Mouse (Mus musculus) CH12.LX (cell line): ENCODE measurements around the gene Fggy.

Experiments used
- CTCF ChIP-seq, 2 experiments: IDR thresholded peaks in 1 of 2; conservative IDR thresholded peaks in 1 of 2; 2 replicates each; pipeline ENCODE4 v1.5.1; 2011 to 2012; ENCODE audit warnings: low read depth in 2 of 2, low read length in 2 of 2, improper control_type of control experiment in 1 of 2, inconsistent platforms in 1 of 2, mild to moderate bottlenecking in 1 of 2, moderate library complexity in 1 of 2
- POLR2A ChIP-seq: IDR thresholded peaks from 2 replicates; pipeline ENCODE4 v1.6.1; 2011; ENCODE audit warnings: low read depth, mild to moderate bottlenecking, improper control_type of control experiment, low read length
- POLR2AphosphoS2 ChIP-seq: IDR thresholded peaks from 2 replicates; pipeline ENCODE4 v1.6.1; 2011; ENCODE audit warnings: low read depth, low read length, improper control_type of control experiment
- RAD21 ChIP-seq: IDR thresholded peaks from 2 replicates; pipeline ENCODE4 v1.6.1; 2011; ENCODE audit warnings: low read depth, mild to moderate bottlenecking, low read length, improper control_type of control experiment, moderate library complexity
- SIN3A ChIP-seq: IDR thresholded peaks from 2 replicates; pipeline ENCODE4 v1.6.1; 2012; ENCODE audit warnings: low read length, improper control_type of control experiment, inconsistent platforms
- TCF12 ChIP-seq: IDR thresholded peaks from 2 replicates; pipeline ENCODE4 v1.6.1; 2014; ENCODE audit warnings: low read depth, mild to moderate bottlenecking, inconsistent platforms, low read length, improper control_type of control experiment
- ZKSCAN1 ChIP-seq: IDR thresholded peaks from 2 replicates; pipeline ENCODE4 v1.6.1; 2012; ENCODE audit warnings: low read depth, inconsistent platforms, low read length, improper control_type of control experiment, borderline replicate concordance
- ZNF384 ChIP-seq: IDR thresholded peaks from 2 replicates; pipeline ENCODE4 v1.6.1; 2012; ENCODE audit warnings: low read depth, low read length, improper control_type of control experiment, inconsistent platforms

GRCm38 (mm10) chr4:95770469-95770868 is 213.2 kb downstream of the Fggy start:
- TF ChIP-seq POLR2A (no peak), POLR2AphosphoS2 (no peak), ZNF384 (no peak), CTCF (conservative IDR thresholded peaks at IDR 0.05 in 1 of 2, IDR thresholded peaks at IDR 0.05 in 1 of 2; ENCODE audit: low read depth in 2 of 2, low read length in 2 of 2) (no peak), ZKSCAN1 (no peak), SIN3A (no peak), RAD21 (no peak), TCF12 (no peak)
